Mouse (Mus musculus): ENCODE measurements around the gene Uqcrc1. TPM values are rescaled to one million over a fixed set of nuclear protein-coding genes. Genes with fewer than 3 reads are reported as not detected.
A peak's percentile ranks its signal among the peaks of the same experiment; 100 is the strongest.

Uqcrc1 gene
- 50.7 and 70.0 TPM in 2 replicates for polyA plus RNA-seq (2011; ENCODE audit: insufficient read depth, insufficient read length, low replicate concordance, missing spikeins)

DNA sequence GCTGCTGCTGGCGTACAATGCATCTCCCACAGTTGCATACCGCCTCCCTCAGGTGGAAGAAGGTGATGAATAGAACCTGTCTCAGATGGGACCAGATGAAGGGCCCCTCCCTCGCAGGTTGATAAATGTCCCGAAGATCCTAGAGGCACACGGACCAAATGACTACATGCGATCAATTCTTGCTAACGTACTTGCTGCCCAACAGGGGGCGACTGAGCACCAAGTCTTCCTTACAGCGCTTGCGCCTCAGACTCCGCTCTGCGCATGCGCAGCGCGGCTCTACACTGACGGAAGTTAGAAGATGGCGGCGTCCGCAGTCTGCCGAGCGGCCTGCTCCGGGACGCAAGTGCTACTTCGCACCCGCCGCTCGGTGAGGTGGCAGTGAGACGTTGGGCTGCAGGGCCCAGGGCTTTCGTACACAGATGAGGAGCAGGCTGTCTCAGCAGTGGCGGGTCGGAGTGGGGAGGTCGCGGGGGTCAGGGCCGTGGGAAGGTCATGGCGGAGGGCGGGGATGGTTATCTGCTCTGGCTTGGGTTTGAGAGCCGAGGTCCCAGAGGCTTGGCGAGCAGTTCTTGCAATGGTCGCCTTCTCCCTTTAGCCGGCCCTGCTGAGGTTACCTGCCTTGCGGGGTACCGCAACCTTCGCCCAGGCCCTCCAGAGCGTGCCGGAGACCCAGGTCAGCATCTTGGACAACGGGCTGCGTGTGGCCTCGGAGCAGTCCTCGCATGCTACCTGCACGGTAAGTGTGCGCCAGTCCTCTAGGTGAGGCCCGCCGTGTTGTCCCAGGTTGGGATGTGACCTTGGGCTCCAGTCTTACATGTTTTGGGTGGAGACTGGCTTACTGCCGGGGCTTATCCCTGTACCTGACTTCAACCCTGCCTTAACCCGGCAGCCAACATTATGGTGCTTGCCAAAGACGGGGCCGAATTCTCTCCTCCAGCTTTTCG is at the start of gene Uqcrc1:
Gene Uqcrc1 (plus strand): TSS at position 216 of the 947 bp plus-strand sequence.
- Histone ChIP-seq H3K27ac (ENCODE audit: control insufficient read depth, insufficient read depth, low read depth, low read length, poor library complexity) (peak within 1 kb of the TSS; percentile 27; the same call in 1 of the 2 replicates), H3K4me3 (replicated peaks; ENCODE audit: control insufficient read depth, low read depth, low read length) (peak within 1 kb of the TSS; percentile 92), H3K4me1 (ENCODE audit: control insufficient read depth, insufficient read depth, low read length) (no peaks in the 10 kb centered on the region; the same call in 1 of the 2 replicates)
- TF ChIP-seq POLR2A (IDR thresholded peaks at IDR 0.05; ENCODE audit: borderline replicate concordance, control insufficient read depth, low read depth, low read length) (peak; percentile 93; the same call in 1 of the 2 replicates), CTCF (IDR thresholded peaks at IDR 0.05; ENCODE audit: control insufficient read depth, insufficient read depth, low read length) (peak; percentile 94)
- WGBS: under 1% methylated on average over 58 of the region's 58 CpGs

GRCm38 (mm10) chr9:108912308-108912707 is 24.1 kb upstream of the Uqcrc1 start:
- H3K4me3 ChIP-seq (replicated peaks; ENCODE audit: control insufficient read depth, low read depth, low read length): no peak overlapping the region
- H3K27ac ChIP-seq (ENCODE audit: control insufficient read depth, insufficient read depth, low read depth, low read length, poor library complexity): no peak overlapping the region
- H3K4me1 ChIP-seq (ENCODE audit: control insufficient read depth, insufficient read depth, low read length): no peaks in the 10 kb centered on the region
- 85% methylated on average over 6 of the region's 6 CpGs for WGBS
- no peak for TF ChIP-seq POLR2A (IDR thresholded peaks at IDR 0.05; ENCODE audit: borderline replicate concordance, control insufficient read depth, low read depth, low read length)
- no peak for TF ChIP-seq CTCF (IDR thresholded peaks at IDR 0.05; ENCODE audit: control insufficient read depth, insufficient read depth, low read length)

DNA sequence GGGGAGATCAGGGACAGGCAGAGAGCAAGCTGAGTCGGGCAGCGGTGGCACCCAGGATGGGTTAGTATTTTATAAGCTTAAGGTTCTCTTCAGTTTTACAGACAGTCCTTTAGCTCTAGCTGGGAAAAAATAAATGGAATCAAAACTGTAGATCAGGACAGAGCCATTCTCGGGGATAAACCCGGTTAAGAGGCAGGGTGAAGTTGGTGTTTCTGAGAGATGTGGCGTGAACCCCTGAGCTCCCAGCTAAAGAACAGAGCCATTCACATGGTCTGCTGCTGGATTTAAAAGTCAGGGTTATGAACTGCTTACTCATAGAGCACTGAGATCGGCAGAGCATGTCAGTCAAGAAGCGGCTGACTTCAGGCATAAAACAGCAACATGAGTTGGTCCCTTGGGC is 23.3 kb upstream of the Uqcrc1 start:
- H3K4me3 ChIP-seq (replicated peaks; ENCODE audit: control insufficient read depth, low read depth, low read length): no peak overlapping the region
- H3K4me1 ChIP-seq (ENCODE audit: control insufficient read depth, insufficient read depth, low read length): no peaks in the 10 kb centered on the region
- H3K27ac ChIP-seq (ENCODE audit: control insufficient read depth, insufficient read depth, low read depth, low read length, poor library complexity): no peak overlapping the region
- TF ChIP-seq POLR2A (IDR thresholded peaks at IDR 0.05; ENCODE audit: borderline replicate concordance, control insufficient read depth, low read depth, low read length): no peak
- TF ChIP-seq CTCF (IDR thresholded peaks at IDR 0.05; ENCODE audit: control insufficient read depth, insufficient read depth, low read length): no peak
- 86% methylated on average over 7 of the region's 7 CpGs for WGBS

GRCm38 (mm10) chr9:108913621-108914020 is 22.8 kb upstream of the Uqcrc1 start:
- no peak overlapping the region for H3K27ac ChIP-seq (ENCODE audit: control insufficient read depth, insufficient read depth, low read depth, low read length, poor library complexity)
- WGBS: 76% methylated on average over 10 of the region's 10 CpGs
- H3K4me3 ChIP-seq (replicated peaks; ENCODE audit: control insufficient read depth, low read depth, low read length): no peak overlapping the region
- H3K4me1 ChIP-seq (ENCODE audit: control insufficient read depth, insufficient read depth, low read length): no peaks in the 10 kb centered on the region
- TF ChIP-seq CTCF (IDR thresholded peaks at IDR 0.05; ENCODE audit: control insufficient read depth, insufficient read depth, low read length): no peak
- no peak for TF ChIP-seq POLR2A (IDR thresholded peaks at IDR 0.05; ENCODE audit: borderline replicate concordance, control insufficient read depth, low read depth, low read length)

GRCm38 (mm10) chr9:108914491-108914890 is 21.9 kb upstream of the Uqcrc1 start, which contains the start of gene Tmem89:
Gene Tmem89 (plus strand): TSS chr9:108914619.
- H3K27ac ChIP-seq (ENCODE audit: control insufficient read depth, insufficient read depth, low read depth, low read length, poor library complexity): no peak within 1 kb of the TSS
- no peaks in the 10 kb centered on the region for H3K4me1 ChIP-seq (ENCODE audit: control insufficient read depth, insufficient read depth, low read length)
- WGBS: 76% methylated on average over 6 of the region's 6 CpGs
- H3K4me3 ChIP-seq (replicated peaks; ENCODE audit: control insufficient read depth, low read depth, low read length): no peak within 1 kb of the TSS
- TF ChIP-seq POLR2A (IDR thresholded peaks at IDR 0.05; ENCODE audit: borderline replicate concordance, control insufficient read depth, low read depth, low read length) (no peak), CTCF (IDR thresholded peaks at IDR 0.05; ENCODE audit: control insufficient read depth, insufficient read depth, low read length) (no peak)

DNA sequence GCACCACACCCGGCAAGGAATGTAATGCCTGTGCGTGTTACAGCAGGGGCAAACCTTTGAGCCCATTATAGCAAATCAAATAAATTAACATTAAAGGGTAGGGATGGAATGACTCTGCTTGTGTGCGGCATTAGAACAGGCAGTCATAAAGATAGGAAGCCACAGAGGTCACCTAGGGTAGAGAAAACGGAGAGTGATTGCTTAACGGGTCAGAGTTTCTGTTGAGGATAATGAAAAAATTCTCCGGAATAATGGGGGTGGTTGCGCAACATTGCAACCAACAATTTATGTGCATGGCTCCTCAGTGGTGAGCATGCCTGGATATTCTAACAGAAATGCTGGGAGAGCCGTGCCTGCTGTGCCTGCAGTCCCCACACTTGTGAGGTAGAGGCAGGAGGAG is 10.5 kb upstream of the Uqcrc1 start:
- TF ChIP-seq POLR2A (IDR thresholded peaks at IDR 0.05; ENCODE audit: borderline replicate concordance, control insufficient read depth, low read depth, low read length) (no peak), CTCF (IDR thresholded peaks at IDR 0.05; ENCODE audit: control insufficient read depth, insufficient read depth, low read length) (no peak)
- WGBS: 35% methylated on average over 8 of the region's 8 CpGs
- Histone ChIP-seq H3K27ac (ENCODE audit: control insufficient read depth, insufficient read depth, low read depth, low read length, poor library complexity) (no peak overlapping the region), H3K4me3 (replicated peaks; ENCODE audit: control insufficient read depth, low read depth, low read length) (no peak overlapping the region), H3K4me1 (ENCODE audit: control insufficient read depth, insufficient read depth, low read length) (peaks cover 2% of the 10 kb centered on the region; the same call in 1 of the 2 replicates)

DNA sequence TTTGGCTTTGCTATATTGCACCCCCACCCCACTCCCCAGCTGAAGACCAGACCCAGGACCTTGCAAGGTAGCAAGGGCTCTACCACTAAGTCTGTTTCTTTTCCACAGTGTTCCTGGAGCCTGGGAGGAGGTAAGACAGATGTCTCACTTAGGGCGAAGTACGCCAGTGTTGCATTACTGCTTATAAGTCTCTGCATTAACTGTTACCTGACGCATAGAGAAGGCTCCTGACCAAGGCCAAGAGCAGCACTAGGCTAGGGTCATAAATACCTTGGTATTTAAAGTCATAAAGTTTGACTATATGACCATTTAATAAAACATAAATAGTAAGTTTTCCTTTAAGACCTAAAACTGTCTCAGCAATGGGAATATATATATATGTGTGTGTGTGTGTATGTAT is 8.0 kb upstream of the Uqcrc1 start:
- Histone ChIP-seq H3K27ac (ENCODE audit: control insufficient read depth, insufficient read depth, low read depth, low read length, poor library complexity) (no peak overlapping the region), H3K4me3 (replicated peaks; ENCODE audit: control insufficient read depth, low read depth, low read length) (no peak overlapping the region), H3K4me1 (ENCODE audit: control insufficient read depth, insufficient read depth, low read length) (peaks cover 2% of the 10 kb centered on the region; the same call in 1 of the 2 replicates)
- 75% methylated on average over 3 of the region's 3 CpGs for WGBS
- no peak for TF ChIP-seq POLR2A (IDR thresholded peaks at IDR 0.05; ENCODE audit: borderline replicate concordance, control insufficient read depth, low read depth, low read length)
- no peak for TF ChIP-seq CTCF (IDR thresholded peaks at IDR 0.05; ENCODE audit: control insufficient read depth, insufficient read depth, low read length)

DNA sequence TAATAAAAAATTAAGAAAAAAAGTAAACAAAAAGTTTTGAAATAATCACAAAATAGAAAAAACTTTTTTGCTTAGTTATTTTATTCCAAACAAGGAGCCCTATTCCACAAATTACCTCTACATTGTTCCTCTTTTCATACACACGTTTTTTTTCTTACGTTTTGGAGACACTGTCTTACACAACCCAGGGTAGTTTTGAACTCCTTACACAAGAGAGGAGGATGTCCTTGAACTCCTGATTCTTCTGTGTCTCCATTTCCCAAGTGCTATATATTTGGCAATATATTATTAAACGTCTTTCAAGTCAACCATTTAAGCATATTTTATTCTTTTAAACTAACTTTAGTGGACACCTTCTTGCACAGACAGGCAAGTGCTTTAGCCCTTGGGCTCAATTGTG is 442 bp upstream of the Uqcrc1 start:
- no peak overlapping the region for H3K27ac ChIP-seq (ENCODE audit: control insufficient read depth, insufficient read depth, low read depth, low read length, poor library complexity)
- H3K4me1 ChIP-seq (ENCODE audit: control insufficient read depth, insufficient read depth, low read length): no peaks in the 10 kb centered on the region; the same call in 1 of the 2 replicates
- WGBS: 5% methylated on average over 3 of the region's 3 CpGs
- TF ChIP-seq CTCF (IDR thresholded peaks at IDR 0.05; ENCODE audit: control insufficient read depth, insufficient read depth, low read length): no peak
- TF ChIP-seq POLR2A (IDR thresholded peaks at IDR 0.05; ENCODE audit: borderline replicate concordance, control insufficient read depth, low read depth, low read length): no peak
- H3K4me3 ChIP-seq (replicated peaks; ENCODE audit: control insufficient read depth, low read depth, low read length): no peak overlapping the region
